Mouse (Mus musculus) small intestine, adult 2 months (tissue): ENCODE data around the gene Ssh1. TPM values are rescaled to one million over a fixed set of nuclear protein-coding genes. Genes with fewer than 3 reads are reported as not detected.

Experiments used
- H3K27ac ChIP-seq: fragments of 200-500 bp; 2 replicates; pipeline ENCODE4 v1.5.1; 2012; ENCODE audit warnings: low read depth, low read length, control low read depth, inconsistent platforms; ENCODE audit not compliant: insufficient read depth
- H3K27me3 ChIP-seq: fragments of 200-500 bp; 2 replicates; pipeline ENCODE4 v1.6.1; 2012; ENCODE audit warnings: mild to moderate bottlenecking, moderate library complexity, low read length, inconsistent platforms; ENCODE audit not compliant: control insufficient read depth, insufficient read depth
- H3K36me3 ChIP-seq: fragments of 200-500 bp; 2 replicates; pipeline ENCODE4 v1.6.1; 2012; ENCODE audit warnings: mild to moderate bottlenecking, low read length, control low read depth, inconsistent platforms; ENCODE audit not compliant: control insufficient read depth, insufficient read depth
- H3K4me1 ChIP-seq: fragments of 200-500 bp; 2 replicates; pipeline ENCODE4 v1.6.1; 2012; ENCODE audit warnings: low read length, inconsistent platforms, mixed read lengths; ENCODE audit not compliant: control insufficient read depth, insufficient read depth, insufficient read length
- H3K4me3 ChIP-seq: fragments of 200-500 bp; 2 replicates; pipeline ENCODE4 v1.5.1; 2012; ENCODE audit warnings: low read depth, mild to moderate bottlenecking, control low read depth, inconsistent platforms, low read length, moderate library complexity
- CTCF ChIP-seq: fragments of 200-500 bp; IDR thresholded peaks from 2 replicates; pipeline ENCODE4 v1.5.1; 2012; ENCODE audit warnings: low read depth, mild to moderate bottlenecking, control low read depth, inconsistent platforms, low read length, moderate library complexity, mixed read lengths; ENCODE audit not compliant: insufficient replicate concordance, insufficient read length; ENCODE audit errors: extremely low read depth
- POLR2A ChIP-seq: fragments of 200-500 bp; IDR thresholded peaks from 2 replicates; pipeline ENCODE4 v1.6.1; 2012; ENCODE audit warnings: low read depth, mild to moderate bottlenecking, control low read depth, inconsistent platforms, low read length, moderate library complexity
- WGBS: fragments of 180-500 bp; shearing (Covaris S2); methylation state at CpG from one replicate; pipeline ENCODE4 v1.1.7; 2018; 5-methylcytosine and 5-hydroxymethylcytosine counted together
- polyA plus RNA-seq: library from polyadenylated mRNA; depleted of rRNA; stranded (reverse); fragments of >200 nt; gene quantifications from 2 replicates; pipeline ENCODE4 v1.2.3, GENCODE M21; 2012

Ssh1 gene
- polyA plus RNA-seq, 1 experiment: 11.3 TPM

DNA sequence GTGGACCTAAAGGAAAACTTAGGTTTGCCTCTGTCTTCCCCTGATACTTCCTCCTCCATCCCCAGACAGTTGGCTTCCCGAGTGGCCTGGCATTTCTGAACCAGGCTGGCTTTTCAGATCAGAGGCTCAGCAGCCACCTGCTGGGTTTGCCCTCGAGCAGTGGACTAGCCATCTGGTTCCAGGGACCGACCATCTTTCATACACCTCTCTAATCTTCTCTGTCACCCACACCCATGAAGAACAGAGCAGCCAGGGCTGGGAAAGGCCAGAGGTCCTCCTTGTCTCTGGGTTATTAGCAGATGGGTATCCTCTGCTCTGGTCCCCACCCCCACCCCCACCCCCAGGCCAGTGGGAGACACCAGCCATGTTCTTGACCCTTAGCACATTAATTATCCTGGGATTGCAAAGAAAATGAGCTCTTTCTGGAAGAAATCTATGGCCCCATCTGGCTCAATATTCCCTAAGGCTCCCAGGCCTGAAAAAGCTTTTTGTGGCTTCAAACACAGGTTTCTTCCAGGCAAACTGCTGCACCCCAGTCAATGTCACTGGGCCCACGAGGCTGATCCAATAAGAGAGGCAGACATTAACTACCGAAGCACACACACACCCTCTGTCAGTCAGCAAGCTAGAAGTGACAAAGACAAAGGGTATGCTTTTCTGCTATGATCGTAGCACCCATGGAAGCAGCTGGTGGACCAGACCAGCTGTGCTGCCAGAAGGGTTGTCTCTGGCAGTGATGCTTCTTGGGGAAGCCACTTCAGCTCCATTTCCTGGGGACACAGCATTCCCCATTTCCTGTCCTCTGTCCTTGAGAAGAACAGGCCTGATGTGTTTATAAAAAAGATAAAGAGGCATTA, 72.2 kb downstream of the Ssh1 start:
- WGBS: 79% methylated on average over 6 of the region's 6 CpGs
- TF ChIP-seq POLR2A (no peak), CTCF (no peak)
- H3K27me3 ChIP-seq: no peaks in the 10 kb centered on the region
- no peaks in the 10 kb centered on the region for H3K36me3 ChIP-seq
- peaks cover 15% of the 10 kb centered on the region for H3K4me1 ChIP-seq
- H3K4me3 ChIP-seq: no peak overlapping the region
- no peak overlapping the region for H3K27ac ChIP-seq

GRCm38 (mm10) chr5:113919060-113919459, 74.6 kb downstream of the Ssh1 start:
- WGBS: 18% methylated on average over 7 of the region's 7 CpGs
- no peak for TF ChIP-seq POLR2A
- TF ChIP-seq CTCF: no peak
- H3K36me3 ChIP-seq: no peaks in the 10 kb centered on the region
- H3K4me3 ChIP-seq: no peak overlapping the region
- H3K4me1 ChIP-seq: peaks cover 15% of the 10 kb centered on the region
- peak overlapping the region; percentile 58 for H3K27ac ChIP-seq
- H3K27me3 ChIP-seq: no peaks in the 10 kb centered on the region

- H3K27ac ChIP-seq: peak overlapping the region; percentile 70
- no peak for TF ChIP-seq POLR2A
Measured at GRCm38 (mm10) chr5:113918654-113919053, 75.0 kb downstream of the Ssh1 start.

DNA sequence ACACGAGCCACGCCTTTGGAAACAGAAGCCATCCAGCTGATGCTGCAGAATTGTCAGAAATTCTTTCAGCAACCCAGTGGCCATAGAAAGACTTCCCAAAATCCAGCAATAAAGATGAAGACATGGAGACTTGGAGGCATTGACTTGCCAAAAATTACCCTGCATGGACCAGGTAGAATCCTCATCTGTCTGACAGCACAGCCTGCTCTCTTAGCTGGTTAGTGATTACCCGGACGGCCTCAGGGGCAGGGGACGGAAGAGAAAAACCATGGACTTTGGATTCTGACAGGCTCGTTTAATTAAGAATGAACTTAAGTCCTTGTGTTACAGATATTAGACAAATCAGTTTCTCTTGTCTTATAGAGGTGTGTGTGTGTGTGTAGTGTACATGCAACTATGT, 83.0 kb downstream of the Ssh1 start:
- peak overlapping the region; percentile 92 for H3K27ac ChIP-seq
- 26% methylated on average over 6 of the region's 6 CpGs for WGBS

More at GRCm38 (mm10) chr5:113918654-113919053, 75.0 kb downstream of the Ssh1 start:
- 0 out of 2 replicates have a peak overlapping the region, but pooled peaks have one; percentile 14 for H3K4me3 ChIP-seq
- H3K36me3 ChIP-seq: no peaks in the 10 kb centered on the region
- H3K4me1 ChIP-seq: peaks cover 15% of the 10 kb centered on the region
- 6% methylated on average over 9 of the region's 9 CpGs for WGBS
- H3K27me3 ChIP-seq: no peaks in the 10 kb centered on the region

DNA sequence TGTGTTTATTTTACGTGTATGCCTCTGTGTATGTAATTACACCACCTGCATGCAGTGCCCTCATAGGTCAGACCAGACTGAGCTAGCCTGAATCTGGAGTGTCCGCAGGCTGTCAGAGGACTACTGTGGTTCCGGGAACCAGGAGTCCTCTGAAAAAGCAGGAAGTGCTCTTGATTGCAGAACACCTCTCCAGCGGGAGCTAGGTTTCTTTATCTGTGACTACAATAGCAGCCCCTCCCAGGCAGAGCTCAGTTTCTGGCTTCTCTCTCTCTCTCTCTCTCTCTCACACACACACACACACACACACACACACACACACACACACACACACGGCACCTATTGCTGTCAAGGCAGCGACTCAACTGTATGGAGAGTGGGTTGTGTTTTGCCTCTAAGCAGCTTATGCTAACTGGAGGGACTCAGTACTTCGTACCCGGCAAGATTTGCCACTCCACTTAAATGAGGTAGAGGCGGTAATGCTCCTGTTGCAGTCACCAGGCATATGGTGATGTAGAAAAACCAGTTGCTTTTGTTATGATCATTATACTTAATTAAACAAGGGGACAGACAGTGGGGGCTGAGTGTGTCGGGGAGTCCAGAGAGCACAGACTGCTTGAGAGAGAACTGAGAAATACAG, 83.5 kb downstream of the Ssh1 start:
- Histone ChIP-seq H3K27me3 (no peaks in the 10 kb centered on the region), H3K4me3 (peak overlapping the region; percentile 3; the same call in 1 of the 2 replicates), H3K36me3 (no peaks in the 10 kb centered on the region), H3K27ac (peak overlapping the region; percentile 92), H3K4me1 (peaks cover 11% of the 10 kb centered on the region)
- WGBS: 13% methylated on average over 10 of the region's 10 CpGs
- TF ChIP-seq CTCF: no peak
- TF ChIP-seq POLR2A: no peak; the same call in 1 of the 2 replicates

More for the DNA sequence above, 83.0 kb downstream of the Ssh1 start:
- H3K27me3 ChIP-seq: no peaks in the 10 kb centered on the region
- H3K4me1 ChIP-seq: peaks cover 11% of the 10 kb centered on the region
- no peak overlapping the region for H3K4me3 ChIP-seq
- H3K36me3 ChIP-seq: no peaks in the 10 kb centered on the region
- TF ChIP-seq POLR2A (no peak), CTCF (no peak)

- Histone ChIP-seq H3K27me3 (no peaks in the 10 kb centered on the region), H3K4me3 (peak within 1 kb of the TSS; percentile 85), H3K27ac (peak within 1 kb of the TSS; percentile 92), H3K4me1 (peaks cover 11% of the 10 kb centered on the region), H3K36me3 (no peaks in the 10 kb centered on the region)
- TF ChIP-seq CTCF: peak; percentile 96
- peak; percentile 84 for TF ChIP-seq POLR2A
- under 1% methylated on average over 68 of the region's 68 CpGs for WGBS
Measured at GRCm38 (mm10) chr5:113908592-113909441, 84.9 kb downstream of the Ssh1 start, which contains the start of gene Coro1c. Coro1c (minus strand) TSS chr5:113908758.
